Mouse (Mus musculus): Measurements from ENCODE around the gene Olfr1028. TPM values are rescaled to one million over a fixed set of nuclear protein-coding genes. Genes with fewer than 3 reads are reported as not detected.

Olfr1028 gene
- not detected in 2 replicates for total RNA-seq (2012; rRNA removed)

GRCm38 (mm10) chr2:85950137-85950536 is at the start of gene Olfr1028:
Gene Olfr1028, plus strand, starts transcription at chr2:85950437.
- in situ Hi-C loops (cut with MboI; ENCODE audit: low sequenced_read_pairs in 2 of 2, unreplicated experiment in 2 of 2), result no loop called here
- H3K9ac ChIP-seq (ENCODE audit: insufficient read depth, low read depth, low read length, poor library complexity, severe bottlenecking), result no peak within 1 kb of the TSS
- no peak for TF ChIP-seq ZC3H11A (IDR thresholded peaks at IDR 0.05; ENCODE audit: borderline replicate concordance, low read depth, low read length)
- no peak for TF ChIP-seq HCFC1 (IDR thresholded peaks at IDR 0.05; ENCODE audit: borderline replicate concordance, insufficient read depth, low read length)
- TF ChIP-seq ZNF384 (IDR thresholded peaks at IDR 0.05; ENCODE audit: low read depth, low read length), result no peak
- no peak for TF ChIP-seq CHD2 (IDR thresholded peaks at IDR 0.05; ENCODE audit: low read depth, low read length)
- TF ChIP-seq MAFK (IDR thresholded peaks at IDR 0.05; ENCODE audit: insufficient read depth, low read depth, low read length), result no peak
- DNase-seq (ENCODE audit: low read depth, low spot score), result no peak
- no peaks in the 10 kb centered on the region for H3K36me3 ChIP-seq (ENCODE audit: control insufficient read depth, insufficient read depth, low read length, poor library complexity, severe bottlenecking)
- no peak within 1 kb of the TSS for H3K4me3 ChIP-seq (ENCODE audit: insufficient read depth in 1 of 2, low read depth in 1 of 2, low read length in 2 of 2, poor library complexity in 1 of 2, severe bottlenecking in 1 of 2)
- H3K4me1 ChIP-seq (ENCODE audit: control insufficient read depth in 2 of 2, insufficient read depth in 2 of 2, low read length in 2 of 2, poor library complexity in 1 of 2), result no peaks in the 10 kb centered on the region
- no peak within 1 kb of the TSS for H3K27ac ChIP-seq (ENCODE audit: insufficient read depth, low read depth, low read length, poor library complexity, severe bottlenecking)
- H3K9me3 ChIP-seq (ENCODE audit: control insufficient read depth, insufficient read depth, low read depth, low read length), result no peaks in the 10 kb centered on the region

- no peaks in the 10 kb centered on the region for H3K36me3 ChIP-seq (ENCODE audit: control insufficient read depth, insufficient read depth, low read length, poor library complexity, severe bottlenecking)
- no peak within 1 kb of the TSS for H3K9ac ChIP-seq (ENCODE audit: insufficient read depth, low read depth, low read length, poor library complexity, severe bottlenecking)
- no peaks in the 10 kb centered on the region for H3K9me3 ChIP-seq (ENCODE audit: control insufficient read depth, insufficient read depth, low read depth, low read length)
- H3K4me1 ChIP-seq (ENCODE audit: control insufficient read depth in 2 of 2, insufficient read depth in 2 of 2, low read length in 2 of 2, poor library complexity in 1 of 2), result no peaks in the 10 kb centered on the region
- no peak within 1 kb of the TSS for H3K4me3 ChIP-seq (ENCODE audit: insufficient read depth in 1 of 2, low read depth in 1 of 2, low read length in 2 of 2, poor library complexity in 1 of 2, severe bottlenecking in 1 of 2)
- TF ChIP-seq ZNF384 (IDR thresholded peaks at IDR 0.05; ENCODE audit: low read depth, low read length), result no peak
- TF ChIP-seq HCFC1 (IDR thresholded peaks at IDR 0.05; ENCODE audit: borderline replicate concordance, insufficient read depth, low read length), result no peak
- no peak for TF ChIP-seq MAFK (IDR thresholded peaks at IDR 0.05; ENCODE audit: insufficient read depth, low read depth, low read length)
- no peak for TF ChIP-seq ZC3H11A (IDR thresholded peaks at IDR 0.05; ENCODE audit: borderline replicate concordance, low read depth, low read length)
- TF ChIP-seq CHD2 (IDR thresholded peaks at IDR 0.05; ENCODE audit: low read depth, low read length), result no peak
- DNase-seq (ENCODE audit: low read depth, low spot score), result no peak
- no peak within 1 kb of the TSS for H3K27ac ChIP-seq (ENCODE audit: insufficient read depth, low read depth, low read length, poor library complexity, severe bottlenecking)
- in situ Hi-C loops (cut with MboI; ENCODE audit: low sequenced_read_pairs in 2 of 2, unreplicated experiment in 2 of 2), result no loop called here
These were observed 45.3 kb upstream of the Olfr1028 start, which contains the start of gene Olfr1024 for GRCm38 (mm10) chr2:85904952-85905351. Gene Olfr1024, minus strand, starts transcription at chr2:85905052.

GRCm38 (mm10) chr2:85913197-85913596 is 37.0 kb upstream of the Olfr1028 start:
- Histone ChIP-seq H3K4me3 (ENCODE audit: insufficient read depth in 1 of 2, low read depth in 1 of 2, low read length in 2 of 2, poor library complexity in 1 of 2, severe bottlenecking in 1 of 2) (no peak overlapping the region), H3K27ac (ENCODE audit: insufficient read depth, low read depth, low read length, poor library complexity, severe bottlenecking) (no peak overlapping the region), H3K4me1 (ENCODE audit: control insufficient read depth in 2 of 2, insufficient read depth in 2 of 2, low read length in 2 of 2, poor library complexity in 1 of 2) (no peaks in the 10 kb centered on the region), H3K9ac (ENCODE audit: insufficient read depth, low read depth, low read length, poor library complexity, severe bottlenecking) (no peak overlapping the region), H3K9me3 (ENCODE audit: control insufficient read depth, insufficient read depth, low read depth, low read length) (no peaks in the 10 kb centered on the region), H3K36me3 (ENCODE audit: control insufficient read depth, insufficient read depth, low read length, poor library complexity, severe bottlenecking) (no peaks in the 10 kb centered on the region)
- DNase-seq (ENCODE audit: low read depth, low spot score), result no peak
- TF ChIP-seq ZC3H11A (IDR thresholded peaks at IDR 0.05; ENCODE audit: borderline replicate concordance, low read depth, low read length) (no peak), MAFK (IDR thresholded peaks at IDR 0.05; ENCODE audit: insufficient read depth, low read depth, low read length) (no peak), HCFC1 (IDR thresholded peaks at IDR 0.05; ENCODE audit: borderline replicate concordance, insufficient read depth, low read length) (no peak), CHD2 (IDR thresholded peaks at IDR 0.05; ENCODE audit: low read depth, low read length) (no peak), ZNF384 (IDR thresholded peaks at IDR 0.05; ENCODE audit: low read depth, low read length) (no peak)
- in situ Hi-C loops (cut with MboI; ENCODE audit: low sequenced_read_pairs in 2 of 2, unreplicated experiment in 2 of 2), result no loop called here

GRCm38 (mm10) chr2:85914893-85915292 is 35.3 kb upstream of the Olfr1028 start, which contains the start of gene Olfr1025-ps1:
Gene Olfr1025-ps1, plus strand, starts transcription at chr2:85915193.
- Histone ChIP-seq H3K4me1 (ENCODE audit: control insufficient read depth in 2 of 2, insufficient read depth in 2 of 2, low read length in 2 of 2, poor library complexity in 1 of 2) (no peaks in the 10 kb centered on the region), H3K9ac (ENCODE audit: insufficient read depth, low read depth, low read length, poor library complexity, severe bottlenecking) (no peak within 1 kb of the TSS), H3K36me3 (ENCODE audit: control insufficient read depth, insufficient read depth, low read length, poor library complexity, severe bottlenecking) (no peaks in the 10 kb centered on the region), H3K9me3 (ENCODE audit: control insufficient read depth, insufficient read depth, low read depth, low read length) (no peaks in the 10 kb centered on the region), H3K4me3 (ENCODE audit: insufficient read depth in 1 of 2, low read depth in 1 of 2, low read length in 2 of 2, poor library complexity in 1 of 2, severe bottlenecking in 1 of 2) (no peak within 1 kb of the TSS), H3K27ac (ENCODE audit: insufficient read depth, low read depth, low read length, poor library complexity, severe bottlenecking) (no peak within 1 kb of the TSS)
- TF ChIP-seq CHD2 (IDR thresholded peaks at IDR 0.05; ENCODE audit: low read depth, low read length) (no peak), HCFC1 (IDR thresholded peaks at IDR 0.05; ENCODE audit: borderline replicate concordance, insufficient read depth, low read length) (no peak), ZC3H11A (IDR thresholded peaks at IDR 0.05; ENCODE audit: borderline replicate concordance, low read depth, low read length) (no peak), ZNF384 (IDR thresholded peaks at IDR 0.05; ENCODE audit: low read depth, low read length) (no peak), MAFK (IDR thresholded peaks at IDR 0.05; ENCODE audit: insufficient read depth, low read depth, low read length) (no peak)
- DNase-seq (ENCODE audit: low read depth, low spot score), result no peak
- in situ Hi-C loops (cut with MboI; ENCODE audit: low sequenced_read_pairs in 2 of 2, unreplicated experiment in 2 of 2), result no loop called here

GRCm38 (mm10) chr2:85921258-85921657 is 29.0 kb upstream of the Olfr1028 start, which contains the start of gene Olfr1026:
Gene Olfr1026, plus strand, starts transcription at chr2:85921558.
- DNase-seq (ENCODE audit: low read depth, low spot score), result no peak
- Histone ChIP-seq H3K9me3 (ENCODE audit: control insufficient read depth, insufficient read depth, low read depth, low read length) (no peaks in the 10 kb centered on the region), H3K4me3 (ENCODE audit: insufficient read depth in 1 of 2, low read depth in 1 of 2, low read length in 2 of 2, poor library complexity in 1 of 2, severe bottlenecking in 1 of 2) (no peak within 1 kb of the TSS), H3K36me3 (ENCODE audit: control insufficient read depth, insufficient read depth, low read length, poor library complexity, severe bottlenecking) (no peaks in the 10 kb centered on the region), H3K9ac (ENCODE audit: insufficient read depth, low read depth, low read length, poor library complexity, severe bottlenecking) (no peak within 1 kb of the TSS), H3K4me1 (ENCODE audit: control insufficient read depth in 2 of 2, insufficient read depth in 2 of 2, low read length in 2 of 2, poor library complexity in 1 of 2) (no peaks in the 10 kb centered on the region), H3K27ac (ENCODE audit: insufficient read depth, low read depth, low read length, poor library complexity, severe bottlenecking) (no peak within 1 kb of the TSS)
- in situ Hi-C loops (cut with MboI; ENCODE audit: low sequenced_read_pairs in 2 of 2, unreplicated experiment in 2 of 2), result no loop called here
- TF ChIP-seq ZNF384 (IDR thresholded peaks at IDR 0.05; ENCODE audit: low read depth, low read length) (no peak), ZC3H11A (IDR thresholded peaks at IDR 0.05; ENCODE audit: borderline replicate concordance, low read depth, low read length) (no peak), MAFK (IDR thresholded peaks at IDR 0.05; ENCODE audit: insufficient read depth, low read depth, low read length) (no peak), HCFC1 (IDR thresholded peaks at IDR 0.05; ENCODE audit: borderline replicate concordance, insufficient read depth, low read length) (no peak), CHD2 (IDR thresholded peaks at IDR 0.05; ENCODE audit: low read depth, low read length) (no peak)

Measured in ES-E14 (cell line).